Mouse (Mus musculus) megakaryocyte, embryonic 14.5 days (primary cell): ENCODE measurements around the gene Gm5269. TPM values are rescaled to one million over a fixed set of nuclear protein-coding genes. Genes with fewer than 3 reads are reported as not detected.

ENCODE experiments used
- H3K27me3 ChIP-seq: replicated peaks from 2 replicates; pipeline ENCODE3; 2012; ENCODE audit warnings: inconsistent platforms
- H3K36me3 ChIP-seq: replicated peaks from 2 replicates; pipeline ENCODE3; 2012; ENCODE audit warnings: low read length, inconsistent platforms, mixed read lengths
- H3K4me1 ChIP-seq: 2 replicates; pipeline ENCODE4 v1.6.1; 2012; ENCODE audit warnings: inconsistent platforms
- H3K4me3 ChIP-seq: replicated peaks from 2 replicates; pipeline ENCODE3; 2012; ENCODE audit warnings: moderate library complexity, mild to moderate bottlenecking, inconsistent platforms
- H3K9me3 ChIP-seq: 2 replicates; pipeline ENCODE4 v1.6.1; 2012; ENCODE audit warnings: inconsistent platforms
- FLI1 ChIP-seq: IDR thresholded peaks from 2 replicates; pipeline ENCODE4 v1.6.1; 2012; ENCODE audit warnings: low read length, inconsistent platforms, mixed read lengths
- GATA1 ChIP-seq: IDR thresholded peaks from 3 replicates; pipeline ENCODE4 v1.6.1; 2012; ENCODE audit warnings: mixed read lengths, low read length, inconsistent platforms, borderline replicate concordance
- polyA plus RNA-seq: library from polyadenylated mRNA; stranded (reverse); fragments of >175 nt; gene quantifications from 2 replicates; pipeline ENCODE4 v1.2.3, GENCODE M21; 2012; ENCODE audit warnings: low replicate concordance; ENCODE audit not compliant: insufficient read depth

Gm5269 gene
- polyA plus RNA-seq, 1 experiment = not detected

DNA sequence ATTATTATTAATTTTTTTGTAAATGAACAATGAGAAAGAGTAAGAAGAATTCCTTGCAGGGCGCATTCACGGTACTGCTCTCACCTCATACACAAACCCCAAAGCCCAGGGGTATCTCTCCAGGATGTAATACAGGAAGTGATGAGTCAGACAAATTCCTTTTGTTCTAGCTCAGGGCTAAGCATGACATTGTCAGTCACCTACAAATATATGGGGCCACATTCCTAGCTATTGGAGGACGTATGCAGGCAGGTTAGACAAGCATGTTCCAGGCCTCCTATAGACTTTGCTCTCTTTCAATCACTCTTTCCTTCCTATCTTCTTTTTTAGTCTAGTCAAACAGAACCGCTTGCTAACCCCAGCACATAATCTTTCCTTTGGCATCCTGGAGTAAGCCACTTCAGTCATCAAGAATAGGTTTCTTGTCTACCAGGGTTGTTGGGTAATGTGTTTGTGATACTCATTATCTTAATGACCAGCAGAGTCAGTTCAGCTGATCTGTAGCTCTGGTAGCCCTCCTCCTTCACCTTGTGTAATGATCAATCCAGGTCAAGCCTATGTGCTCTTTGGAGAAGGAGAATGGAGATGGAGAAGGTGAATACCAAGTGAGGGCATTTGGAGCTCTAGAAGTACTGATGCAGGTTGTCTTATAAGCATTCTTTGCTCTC is 27.2 kb upstream of the Gm5269 start:
- Histone ChIP-seq H3K36me3 (no peaks in the 10 kb centered on the region), H3K4me1 (peaks cover 6% of the 10 kb centered on the region), H3K9me3 (no peaks in the 10 kb centered on the region), H3K4me3 (no peak overlapping the region), H3K27me3 (peaks cover 2% of the 10 kb centered on the region)
- TF ChIP-seq FLI1 (no peak), GATA1 (no peak)

DNA sequence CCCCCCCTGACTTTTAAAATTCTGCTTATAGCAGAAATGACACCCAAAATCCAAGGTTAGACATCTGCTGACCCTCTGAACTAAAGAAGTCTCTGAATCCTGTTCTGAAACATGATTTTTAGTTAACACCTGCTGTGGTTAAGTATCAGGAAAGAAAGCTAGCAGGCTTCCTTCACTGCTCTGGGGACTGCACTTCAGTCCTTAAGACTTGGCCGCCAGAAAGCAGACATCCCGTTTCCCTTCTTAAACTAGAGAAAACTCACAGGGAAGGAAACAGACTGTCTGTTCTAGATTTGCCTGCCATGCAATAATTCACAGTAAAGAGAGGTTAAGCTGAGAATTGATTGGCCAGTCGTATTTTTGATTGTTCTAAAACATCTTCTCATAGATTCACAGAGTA is 26.1 kb upstream of the Gm5269 start:
- no peak for TF ChIP-seq FLI1
- TF ChIP-seq GATA1 = no peak
- Histone ChIP-seq H3K36me3 (no peaks in the 10 kb centered on the region), H3K4me1 (peaks cover 6% of the 10 kb centered on the region), H3K9me3 (no peaks in the 10 kb centered on the region), H3K4me3 (no peak overlapping the region), H3K27me3 (peaks cover 3% of the 10 kb centered on the region)

DNA sequence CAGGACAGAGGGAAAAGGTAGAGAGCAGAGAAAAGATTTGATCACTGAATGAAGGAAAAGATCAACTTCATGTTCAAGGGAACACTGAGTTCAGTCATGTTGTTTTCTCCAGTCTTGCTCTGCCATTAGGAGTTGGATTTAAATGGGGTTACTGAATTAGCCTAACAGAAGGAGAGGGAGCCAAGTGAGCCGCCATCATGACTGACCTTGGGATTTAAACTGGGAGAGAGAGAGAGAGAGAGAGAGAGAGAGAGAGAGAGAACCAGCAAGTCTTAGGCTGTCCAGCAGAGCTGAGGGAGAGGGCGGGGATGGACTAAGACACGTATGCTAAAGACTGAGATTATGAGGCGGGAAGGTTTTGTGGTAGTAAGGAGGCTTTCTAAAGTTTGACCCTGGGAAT is 24.2 kb upstream of the Gm5269 start:
- H3K36me3 ChIP-seq = no peaks in the 10 kb centered on the region
- no peak overlapping the region for H3K4me3 ChIP-seq
- no peaks in the 10 kb centered on the region for H3K9me3 ChIP-seq
- peaks cover 6% of the 10 kb centered on the region for H3K4me1 ChIP-seq
- H3K27me3 ChIP-seq = peaks cover 2% of the 10 kb centered on the region
- no peak for TF ChIP-seq GATA1
- TF ChIP-seq FLI1 = no peak

DNA sequence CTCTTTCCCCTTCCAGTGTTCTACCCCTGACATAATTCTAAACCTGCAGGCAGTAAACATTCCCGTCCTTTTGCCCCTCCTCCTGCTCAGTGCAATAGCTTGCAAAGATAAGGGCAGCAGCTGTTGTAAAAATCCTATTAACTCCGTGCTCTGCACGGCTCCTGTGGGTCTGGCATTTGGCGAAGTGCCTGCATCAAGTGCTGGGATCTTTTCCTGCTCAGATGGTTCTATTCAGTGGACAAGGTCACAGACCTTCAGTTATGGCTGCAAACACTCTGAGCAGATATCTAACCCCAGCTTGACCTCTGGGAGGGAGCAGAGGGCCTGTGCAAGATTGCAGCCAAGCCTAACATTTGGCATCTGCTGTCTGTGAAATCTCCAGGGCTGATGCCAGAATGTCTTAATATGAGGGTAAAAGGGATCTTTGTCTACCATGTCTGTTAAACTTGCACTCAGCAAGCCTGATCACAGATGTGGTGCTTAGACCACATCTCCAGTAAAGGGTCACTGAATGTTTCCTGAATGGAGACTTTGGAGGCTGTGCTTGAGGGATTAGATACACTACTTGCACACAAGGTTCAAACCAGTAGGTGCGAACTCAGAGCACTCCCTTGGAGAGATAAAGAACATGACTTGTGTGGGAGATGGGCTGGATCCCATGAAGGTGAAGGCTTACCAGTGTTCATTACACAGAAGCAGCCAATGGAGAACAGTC is 15.2 kb upstream of the Gm5269 start:
- Histone ChIP-seq H3K27me3 (no peaks in the 10 kb centered on the region), H3K36me3 (no peaks in the 10 kb centered on the region), H3K4me3 (no peak overlapping the region), H3K4me1 (peaks cover 4% of the 10 kb centered on the region; the same call in 1 of the 2 replicates), H3K9me3 (no peaks in the 10 kb centered on the region)
- TF ChIP-seq GATA1 (no peak), FLI1 (no peak)

DNA sequence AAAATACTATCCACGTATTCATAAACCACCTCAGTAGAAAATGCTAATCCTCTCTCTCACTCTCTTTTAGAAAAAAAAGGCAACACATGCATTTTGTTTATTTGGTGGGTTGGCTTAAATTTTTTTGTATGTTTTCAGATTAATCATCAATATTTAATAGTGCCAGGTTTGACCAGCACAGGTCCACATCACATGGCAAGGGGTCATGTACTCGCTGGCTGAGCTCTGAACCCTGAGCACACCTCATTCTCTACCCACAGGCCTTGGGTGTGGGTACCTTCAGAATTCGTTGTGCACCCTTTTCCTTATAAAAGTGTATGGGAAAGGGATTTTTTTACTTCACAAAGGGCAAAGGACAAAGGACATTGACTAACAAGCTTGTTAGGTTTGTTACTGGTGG is 14.1 kb upstream of the Gm5269 start:
- TF ChIP-seq GATA1 (no peak), FLI1 (no peak)
- H3K4me3 ChIP-seq = no peak overlapping the region
- H3K4me1 ChIP-seq = peaks cover 4% of the 10 kb centered on the region; the same call in 1 of the 2 replicates
- no peaks in the 10 kb centered on the region for H3K9me3 ChIP-seq
- no peaks in the 10 kb centered on the region for H3K27me3 ChIP-seq
- no peaks in the 10 kb centered on the region for H3K36me3 ChIP-seq

DNA sequence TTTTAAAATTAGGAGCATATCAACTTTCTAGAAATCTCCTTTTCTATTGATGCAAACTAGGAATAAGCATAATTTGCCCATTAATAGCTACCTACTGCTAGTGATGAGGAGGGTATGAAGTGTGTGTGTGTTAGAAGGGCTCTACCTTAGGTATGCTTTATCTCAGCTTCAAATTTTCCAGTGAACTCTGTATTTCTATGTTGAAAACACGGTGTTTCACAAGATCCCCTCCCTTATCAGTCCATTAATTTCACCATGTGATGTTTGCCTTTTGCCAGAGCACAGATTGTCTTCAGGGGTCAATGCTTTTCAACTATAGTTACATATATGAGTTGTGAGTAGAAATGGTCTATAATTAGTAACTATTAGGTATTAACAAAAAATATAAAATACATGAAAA is 8.0 kb upstream of the Gm5269 start:
- Histone ChIP-seq H3K9me3 (no peaks in the 10 kb centered on the region), H3K4me1 (no peaks in the 10 kb centered on the region; the same call in 1 of the 2 replicates), H3K27me3 (no peaks in the 10 kb centered on the region), H3K4me3 (no peak overlapping the region), H3K36me3 (no peaks in the 10 kb centered on the region)
- no peak for TF ChIP-seq FLI1
- TF ChIP-seq GATA1 = no peak

DNA sequence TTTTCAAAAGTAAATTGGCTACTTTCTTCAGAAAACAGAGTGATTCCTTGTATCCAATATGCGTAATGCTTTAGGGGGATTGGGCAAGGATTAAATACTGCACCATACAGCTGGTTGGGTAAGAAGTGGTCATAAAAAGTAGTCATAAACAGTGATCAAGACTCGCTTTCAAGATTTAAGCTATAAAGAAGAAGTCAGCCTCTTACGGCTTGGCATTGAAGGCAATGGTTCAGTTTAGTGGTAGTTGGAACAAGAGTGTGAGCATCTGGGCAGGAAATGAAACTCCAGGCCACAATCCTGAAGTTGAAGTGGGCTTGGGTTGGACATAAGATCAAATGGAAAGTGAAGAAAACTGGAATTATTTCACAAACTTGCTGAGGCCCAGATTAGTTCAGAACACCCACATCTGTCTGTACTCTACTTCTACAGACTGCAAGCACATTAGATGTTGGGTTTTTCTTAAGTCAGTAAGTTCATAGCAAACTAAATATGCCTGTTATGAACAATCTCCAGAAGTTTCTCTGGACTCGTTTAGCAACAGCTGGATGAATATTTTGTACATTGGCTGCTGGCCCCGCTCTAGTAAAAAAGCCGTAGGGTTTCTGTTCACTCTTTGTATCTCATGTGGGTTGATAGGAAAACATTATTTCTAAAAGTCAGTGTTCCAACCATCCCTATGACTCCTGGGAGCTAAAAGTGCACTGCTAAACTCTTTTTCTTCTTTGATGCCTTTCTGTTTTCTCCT is 4.3 kb upstream of the Gm5269 start:
- Histone ChIP-seq H3K9me3 (no peaks in the 10 kb centered on the region), H3K36me3 (no peaks in the 10 kb centered on the region), H3K4me3 (no peak overlapping the region), H3K27me3 (no peaks in the 10 kb centered on the region), H3K4me1 (peaks cover 9% of the 10 kb centered on the region; the same call in 1 of the 2 replicates)
- TF ChIP-seq GATA1 (no peak), FLI1 (no peak)

DNA sequence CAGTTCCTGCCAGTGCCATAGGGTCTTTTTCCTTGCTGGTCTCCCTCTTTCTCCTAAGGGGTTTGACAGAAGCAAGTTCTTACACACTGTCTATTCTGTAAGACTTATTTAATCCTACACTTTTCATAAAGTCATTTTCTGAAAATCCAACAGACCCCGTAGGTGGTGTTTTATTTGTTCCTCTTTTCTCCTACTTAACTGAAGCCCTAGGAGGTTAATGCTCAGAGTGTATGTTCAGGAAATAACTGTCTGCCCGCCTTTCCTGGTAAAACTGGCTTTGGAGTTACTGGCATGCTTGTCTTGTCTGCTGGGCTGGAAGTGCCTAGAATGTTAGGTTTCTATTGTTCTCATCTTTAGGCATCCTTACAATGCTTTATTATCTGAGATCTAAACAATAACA is 1.9 kb upstream of the Gm5269 start:
- Histone ChIP-seq H3K4me3 (no peak overlapping the region), H3K9me3 (no peaks in the 10 kb centered on the region), H3K36me3 (no peaks in the 10 kb centered on the region), H3K4me1 (peaks cover 9% of the 10 kb centered on the region; the same call in 1 of the 2 replicates), H3K27me3 (no peaks in the 10 kb centered on the region)
- TF ChIP-seq FLI1 (no peak), GATA1 (no peak)

DNA sequence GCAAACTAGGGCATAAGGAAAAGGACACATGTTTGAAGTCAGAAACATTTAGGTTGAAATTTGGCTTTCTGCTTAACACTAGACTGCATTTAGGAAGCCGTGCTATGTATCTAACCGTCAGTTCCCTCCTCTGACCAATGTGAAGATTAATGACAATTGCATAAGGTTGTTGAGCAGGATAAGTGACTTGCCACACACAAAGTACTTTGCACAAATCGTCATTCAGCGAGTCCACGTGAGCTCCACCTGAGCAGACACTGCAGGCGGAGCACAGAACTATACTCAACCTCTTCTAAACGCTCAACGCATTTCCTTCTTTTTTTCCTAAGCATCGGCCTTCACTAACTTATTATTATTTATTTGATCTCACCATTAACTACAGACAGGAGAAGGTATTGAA is 3.3 kb downstream of the Gm5269 start:
- Histone ChIP-seq H3K27me3 (no peaks in the 10 kb centered on the region), H3K36me3 (no peaks in the 10 kb centered on the region), H3K4me3 (no peak overlapping the region), H3K9me3 (no peaks in the 10 kb centered on the region), H3K4me1 (peaks cover 7% of the 10 kb centered on the region)
- TF ChIP-seq FLI1 (no peak), GATA1 (no peak)

DNA sequence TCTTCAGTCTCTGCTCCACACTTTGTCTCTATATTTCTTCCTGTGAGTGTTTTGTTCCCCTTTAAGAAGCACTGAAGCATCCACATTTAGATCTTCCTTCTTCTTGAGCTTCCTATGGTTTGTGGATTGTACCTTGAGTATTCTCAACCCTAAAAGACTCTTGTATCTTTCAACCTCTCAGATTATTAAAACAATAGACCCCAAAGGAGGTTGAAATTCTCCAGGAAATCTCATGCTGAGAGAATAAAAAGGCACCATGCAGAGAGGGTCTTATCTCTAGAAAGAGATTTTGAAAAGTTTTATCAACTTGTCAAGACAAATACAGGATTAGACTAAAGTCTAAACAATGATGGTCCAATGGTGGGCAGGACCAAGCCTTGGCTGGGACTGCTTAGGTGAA is 6.7 kb downstream of the Gm5269 start:
- no peaks in the 10 kb centered on the region for H3K27me3 ChIP-seq
- peaks cover 21% of the 10 kb centered on the region for H3K4me1 ChIP-seq
- no peak for TF ChIP-seq GATA1
- TF ChIP-seq FLI1 = no peak
- H3K4me3 ChIP-seq = no peak overlapping the region
- H3K36me3 ChIP-seq = no peaks in the 10 kb centered on the region
- H3K9me3 ChIP-seq = no peaks in the 10 kb centered on the region
